Mouse (Mus musculus) left cerebral cortex, postnatal 14 days (tissue): ENCODE measurements around the gene Vwf. TPM values are rescaled to one million over a fixed set of nuclear protein-coding genes. Genes with fewer than 3 reads are reported as not detected.

ENCODE experiments used
- DNase-seq, 2 experiments: peaks; one replicate each; pipeline ENCODE4 v3.0.0; 2021 to 2022; ENCODE audit warnings: low spot score in 2 of 2, mixed read lengths in 1 of 2
- intact Hi-C: fragments of 180-260 bp; cut with DNase I; formaldehyde crosslinking; loops from one replicate; pipeline ENCODE4 v1.15.1; 2025
- long read RNA-seq, 2 experiments: library from polyadenylated mRNA; stranded (forward); transcript quantifications; one replicate each; pipeline ENCODE4 v2.0.0; 2021
- total RNA-seq, 2 experiments: library from RNA; stranded (reverse); gene quantifications; 2 replicates each; pipeline ENCODE4 v1.2.3; 2021

Gene Vwf
- 10 to 100 TPM; 25.5 to 31.3 TPM for total RNA-seq
- long read RNA-seq, experiment 1, full-length matches to known transcripts, result 2 of 9 reads
- long read RNA-seq, experiment 1, partial matches to known transcripts, result 7 of 9 reads
- long read RNA-seq, experiment 1, other reads (novel, unspliced or antisense), result 0 of 9 reads
- long read RNA-seq, experiment 2, full-length matches to known transcripts, result 2 of 13 reads
- long read RNA-seq, experiment 2, partial matches to known transcripts, result 11 of 13 reads
- long read RNA-seq, experiment 2, other reads (novel, unspliced or antisense), result 0 of 13 reads

- intact Hi-C loops, result no loop called here
- no peak for DNase-seq
Observed at GRCm38 (mm10) chr6:125546474-125546873, at the start of gene Vwf. Gene Vwf, plus strand, starts transcription at chr6:125546774.

DNA sequence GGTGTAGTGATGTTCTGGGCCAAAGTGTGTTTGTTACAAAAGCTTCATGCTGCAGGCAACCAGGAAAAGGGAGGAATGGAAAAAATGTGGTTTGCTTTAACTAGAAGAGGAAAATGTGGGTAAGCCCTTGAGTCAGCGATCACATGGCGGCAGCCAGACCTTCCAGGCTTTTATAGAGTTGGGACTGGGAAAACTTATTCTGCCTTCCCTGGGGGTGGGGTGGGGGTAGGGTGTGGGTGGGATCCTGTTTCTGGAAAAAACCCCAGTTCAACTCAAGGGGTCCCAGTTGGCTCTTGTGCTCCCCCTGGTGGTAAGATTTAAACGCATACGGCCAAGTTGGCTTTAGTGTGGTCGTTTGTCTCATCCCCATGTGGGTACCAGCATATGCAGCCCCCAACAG, 48.5 kb upstream of the Vwf start:
- DNase-seq, result no peak
- intact Hi-C loops, result loop anchor here (2.0 kb wide), 1 partner anchor 71 kb away; no protein-coding TSS in a partner anchor

DNA sequence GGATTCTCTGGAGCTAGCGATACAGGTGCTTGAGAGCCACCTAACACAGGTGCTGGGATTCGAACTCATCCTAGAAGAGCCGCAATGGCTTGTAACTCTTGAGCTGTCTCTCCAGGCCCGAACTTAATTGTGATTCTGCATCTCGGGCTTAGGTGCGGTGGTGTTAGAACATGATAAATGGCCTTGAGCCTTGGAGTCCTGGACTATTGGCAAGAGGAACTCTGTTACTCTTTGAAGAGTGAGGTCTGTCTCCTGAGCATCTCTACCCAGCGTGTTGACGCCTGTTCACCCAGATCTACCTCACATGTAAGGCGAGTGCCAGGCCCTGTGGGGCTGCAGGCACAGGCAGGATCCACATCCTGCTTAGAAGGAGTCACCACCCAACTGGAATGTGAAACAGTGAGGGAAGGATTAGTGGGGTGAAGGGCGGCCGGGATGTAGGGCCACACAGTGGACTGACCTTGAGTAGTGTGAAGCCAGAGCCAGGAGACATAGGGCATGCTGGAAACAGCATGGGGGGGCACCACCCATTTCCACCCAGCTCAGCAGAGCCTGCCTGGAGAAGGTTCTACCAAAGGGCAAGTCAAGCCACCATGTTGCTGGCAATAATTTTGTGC, 43.3 kb upstream of the Vwf start:
- intact Hi-C loops, result no loop called here
- no peak for DNase-seq

DNA sequence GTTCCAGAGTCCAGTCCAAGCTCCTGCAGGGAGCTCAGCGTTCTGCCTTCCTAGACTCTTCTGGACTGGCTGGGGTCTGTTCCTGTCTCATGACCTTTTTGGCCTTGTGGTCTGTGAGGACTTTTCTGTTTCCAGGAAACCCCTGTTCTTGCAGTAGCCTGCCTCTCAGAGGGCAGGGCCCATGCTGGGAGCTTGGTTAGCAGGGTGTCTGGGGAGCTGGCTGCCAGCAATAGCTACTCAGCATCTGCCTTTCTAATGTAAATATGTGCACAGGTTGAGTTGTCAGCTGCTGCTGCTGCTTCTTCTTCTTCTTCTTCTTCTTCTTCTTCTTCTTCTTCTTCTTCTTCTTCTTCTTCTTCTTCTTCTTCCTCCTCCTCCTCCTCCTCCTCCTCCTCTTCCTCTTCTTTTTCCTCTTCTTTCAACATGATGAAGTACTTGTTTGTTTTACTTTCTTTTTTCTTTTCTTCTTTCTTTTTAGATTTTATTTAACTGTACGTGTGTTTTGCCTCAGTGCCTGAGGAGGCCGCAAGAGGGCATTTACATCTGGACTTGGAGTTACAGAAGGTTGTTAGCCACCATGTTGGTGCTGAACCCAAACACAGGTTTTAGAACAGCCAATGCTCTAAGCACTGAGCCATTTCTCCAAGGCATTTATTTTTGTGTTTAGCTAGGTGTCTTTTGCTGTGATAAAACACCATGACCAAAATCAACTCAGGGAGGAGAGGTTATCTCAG, 41.8 kb upstream of the Vwf start:
- intact Hi-C loops, result no loop called here
- DNase-seq, result no peak

DNA sequence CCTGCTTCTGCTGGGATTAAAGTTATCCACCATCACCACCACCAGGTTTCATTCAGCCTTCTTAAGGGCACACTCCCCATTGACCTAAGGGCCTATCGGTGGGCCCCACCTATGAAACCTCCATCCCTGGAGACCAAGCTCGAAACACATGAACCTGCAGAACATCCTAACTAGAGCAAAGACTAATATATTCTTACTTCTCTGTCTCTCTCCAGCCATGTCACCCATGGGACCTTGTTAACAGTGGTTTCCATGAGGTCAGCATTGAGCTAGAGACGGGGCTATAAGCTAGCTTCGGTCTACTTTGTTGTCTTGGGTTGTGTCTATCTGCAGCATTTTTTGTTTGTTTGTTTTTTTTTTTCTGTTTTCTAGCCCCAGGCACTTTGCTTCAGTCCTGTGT, 40.1 kb upstream of the Vwf start:
- intact Hi-C loops, result no loop called here
- DNase-seq, result no peak

- no peak for DNase-seq
- intact Hi-C loops, result no loop called here
Observed at GRCm38 (mm10) chr6:125509783-125510182, 36.8 kb upstream of the Vwf start.

DNA sequence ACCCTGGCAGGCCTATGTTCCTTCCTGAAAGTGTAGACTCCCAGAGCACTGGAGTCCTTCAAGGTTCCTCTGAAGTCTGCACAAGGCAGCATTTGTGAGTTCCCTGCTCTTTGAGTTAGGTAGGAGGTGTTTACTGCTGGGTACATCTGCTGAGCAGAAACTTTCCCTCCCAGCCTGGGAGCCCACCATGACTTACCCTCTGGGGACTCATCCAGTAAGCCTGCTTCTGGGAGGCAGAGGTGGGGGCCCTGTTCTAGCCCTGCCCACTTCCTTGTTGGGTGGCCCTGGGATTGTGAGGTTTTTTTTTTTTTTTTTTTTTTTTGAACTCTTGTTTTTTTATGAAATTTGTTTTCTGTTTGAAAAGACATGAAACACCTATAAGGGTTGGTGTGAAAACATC, 35.9 kb upstream of the Vwf start:
- DNase-seq, result no peak
- intact Hi-C loops, result no loop called here

- intact Hi-C loops, result no loop called here
- DNase-seq, result no peak
Observed at GRCm38 (mm10) chr6:125511196-125511595, 35.4 kb upstream of the Vwf start.

GRCm38 (mm10) chr6:125512950-125513596, 33.5 kb upstream of the Vwf start:
- intact Hi-C loops, result no loop called here
- DNase-seq, result no peak

DNA sequence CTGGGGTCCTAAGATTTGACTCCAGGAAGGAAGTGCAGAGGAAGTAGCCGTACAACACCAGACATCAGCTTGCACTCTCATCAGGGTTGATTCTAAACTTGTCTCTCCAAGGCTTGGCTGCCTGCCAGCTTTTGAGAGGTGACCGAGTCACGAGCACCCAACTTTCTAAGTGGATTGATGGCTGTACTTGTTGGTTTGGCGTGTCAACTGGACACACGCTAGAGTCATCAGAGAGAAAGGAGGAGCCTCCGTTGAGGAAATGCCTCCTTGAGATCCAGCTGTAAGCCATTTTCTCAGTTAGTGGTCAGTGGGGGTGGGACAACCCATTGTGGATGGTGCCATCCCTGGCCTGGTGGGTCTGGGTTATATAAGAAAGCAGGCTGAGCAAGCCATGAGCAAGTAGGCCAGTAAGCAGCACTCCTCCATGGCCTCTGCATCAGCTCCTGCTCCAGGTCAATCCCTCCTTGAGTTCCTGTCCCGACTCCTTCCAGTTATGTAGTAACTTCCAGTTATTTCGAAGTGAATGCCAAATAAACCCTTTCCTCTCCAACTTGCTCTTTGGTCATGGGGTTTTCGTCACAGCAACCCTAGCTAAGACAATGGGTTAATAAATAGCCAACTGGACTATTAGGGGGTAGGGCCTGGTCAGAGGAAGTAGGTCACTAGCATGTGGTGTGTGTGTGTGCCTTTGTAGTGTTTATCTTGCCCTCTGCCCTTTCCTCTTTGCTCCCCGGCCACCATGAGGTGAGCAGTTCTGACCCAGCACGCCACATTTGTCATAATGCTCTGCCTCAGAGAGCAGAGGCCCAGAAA, 30.9 kb upstream of the Vwf start:
- intact Hi-C loops, result no loop called here

DNA sequence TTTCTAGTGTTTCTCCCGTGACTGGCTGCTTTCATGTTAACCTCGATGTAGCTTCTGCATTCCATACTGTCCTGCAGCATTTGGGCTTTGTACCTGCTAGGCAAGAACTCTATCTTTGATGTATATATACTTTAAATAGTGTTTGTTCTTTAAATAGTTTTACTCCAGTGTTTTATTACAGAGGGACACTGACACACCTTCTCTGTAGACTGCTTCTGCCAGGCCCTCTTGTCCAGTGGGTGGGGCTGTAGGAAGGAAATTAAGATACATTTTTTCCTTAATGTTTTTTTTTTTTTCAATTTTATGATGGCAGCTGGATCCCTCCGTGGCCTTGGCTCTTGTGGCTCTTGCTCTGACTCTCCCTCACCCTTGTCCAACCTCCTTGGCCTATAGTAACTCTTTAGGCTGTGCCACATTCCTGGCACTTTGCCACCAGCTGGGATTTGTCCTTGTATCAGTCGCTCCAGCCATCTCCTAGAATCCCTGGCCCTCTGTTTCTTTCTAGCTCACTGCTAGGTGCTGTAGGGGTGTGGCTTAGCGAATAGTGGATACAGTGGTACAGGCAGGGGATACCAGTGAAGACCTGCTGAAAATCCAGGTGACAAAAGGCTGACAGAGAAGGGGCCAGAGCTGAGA, 24.9 kb upstream of the Vwf start:
- DNase-seq, result no peak
- intact Hi-C loops, result no loop called here

More for the DNA sequence above, 30.9 kb upstream of the Vwf start:
- peak; percentile 13 to 34 for DNase-seq

DNA sequence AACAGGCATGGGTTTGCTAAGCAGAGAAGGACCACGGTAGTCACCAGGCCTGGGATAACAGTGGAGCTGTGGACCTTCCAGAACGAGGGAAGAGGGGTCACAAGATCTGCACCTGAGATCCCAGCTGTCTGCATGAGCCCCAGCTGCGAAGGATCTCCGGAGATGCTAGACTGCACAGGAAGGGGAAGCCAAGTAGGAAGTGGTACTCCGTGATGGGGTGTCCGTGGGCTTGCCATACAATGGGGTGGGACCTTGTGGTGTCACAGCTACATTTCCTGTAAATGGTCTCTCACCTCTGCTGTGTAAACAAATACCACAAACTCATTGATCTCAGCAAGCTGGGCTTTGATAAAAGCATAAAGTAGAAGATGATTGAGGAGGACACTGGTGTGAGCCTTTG, 22.5 kb upstream of the Vwf start:
- intact Hi-C loops, result no loop called here
- DNase-seq, result no peak

DNA sequence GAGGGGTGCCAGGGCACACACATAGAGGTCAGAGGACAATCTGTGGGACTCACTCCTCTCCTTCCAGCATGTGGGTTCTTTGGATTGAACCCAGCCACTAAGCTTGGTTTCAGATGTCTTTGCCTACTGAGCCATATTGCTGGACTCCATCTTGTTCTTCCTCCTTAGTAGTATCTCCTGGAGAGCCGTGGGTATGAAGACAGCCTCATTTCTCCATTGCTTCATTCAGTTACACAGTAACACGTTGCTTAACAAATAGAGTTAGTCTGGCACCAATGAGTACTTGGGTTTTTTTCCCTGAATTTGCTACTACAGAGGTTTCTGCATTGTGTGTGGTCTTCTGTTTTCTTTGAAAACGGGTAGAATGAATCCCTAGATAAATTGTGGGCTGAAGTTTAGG, 20.5 kb upstream of the Vwf start:
- intact Hi-C loops, result no loop called here
- DNase-seq, result no peak

- intact Hi-C loops, result no loop called here
- no peak for DNase-seq
Observed at GRCm38 (mm10) chr6:125528614-125529200, 17.9 kb upstream of the Vwf start.

DNA sequence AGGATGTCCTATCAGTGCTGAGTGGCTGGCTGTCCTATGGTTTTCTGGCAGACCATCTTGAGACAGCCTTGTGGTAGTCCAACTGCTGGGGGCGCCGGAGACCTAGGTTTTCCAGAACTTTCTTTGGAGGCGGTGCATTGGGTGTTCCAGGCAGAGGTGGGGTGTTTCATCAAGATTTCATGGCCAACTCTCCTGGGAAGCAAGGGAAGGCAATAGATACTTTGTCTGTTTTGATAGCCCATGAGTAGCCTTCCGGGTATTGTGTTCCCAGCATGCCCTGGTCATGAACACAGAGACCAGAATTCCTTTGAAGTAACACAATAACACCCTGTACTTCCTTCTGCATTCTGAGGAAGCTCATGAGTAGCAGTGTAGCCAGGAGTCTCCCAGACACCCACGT, 17.1 kb upstream of the Vwf start:
- DNase-seq, result no peak
- intact Hi-C loops, result no loop called here

DNA sequence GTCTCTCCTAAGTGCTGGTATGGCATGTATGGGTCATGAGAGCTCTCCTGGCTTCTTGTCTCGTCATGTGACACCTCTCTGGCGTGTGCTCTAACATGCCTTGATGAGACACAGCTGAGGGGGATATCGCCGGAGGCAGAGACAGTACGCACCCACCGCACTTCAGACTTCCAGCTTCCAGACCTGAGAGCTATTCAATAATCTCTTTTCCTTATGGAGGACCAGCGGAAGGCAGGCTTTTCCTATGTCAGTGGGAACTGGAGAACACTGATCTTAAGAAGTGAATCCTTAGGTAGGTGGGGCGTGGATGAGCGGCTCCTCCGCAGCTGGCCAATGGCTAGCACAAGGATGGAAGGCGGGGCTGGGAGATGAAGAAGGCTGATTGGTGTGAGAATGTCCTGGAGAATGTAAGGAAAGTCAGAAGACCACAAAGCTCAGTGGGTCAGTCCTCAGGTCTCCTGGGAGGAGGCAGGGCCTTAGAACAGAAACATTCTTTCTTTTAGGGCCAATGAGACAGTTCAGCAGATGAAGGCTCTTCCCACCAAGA, 13.4 kb upstream of the Vwf start:
- DNase-seq, result no peak
- intact Hi-C loops, result no loop called here

- DNase-seq, result no peak
- intact Hi-C loops, result no loop called here
Observed at GRCm38 (mm10) chr6:125534990-125535389, 11.6 kb upstream of the Vwf start.

GRCm38 (mm10) chr6:125538469-125538868, 8.1 kb upstream of the Vwf start:
- DNase-seq, result no peak
- intact Hi-C loops, result no loop called here
